Mouse (Mus musculus): Measurements from ENCODE around the gene Lrmda.
A peak's percentile ranks its signal among the peaks of the same experiment; 100 is the strongest.
"Not testable (repeated sequence)": the region's sequence is repeated elsewhere in the genome, so short reads cannot be mapped to it uniquely, and the experiment has no call there.

The Lrmda gene

GRCm38 (mm10) chr14:22782365-22782764 is 762.9 kb downstream of the Lrmda start:
- DNase-seq (ENCODE audit: low read depth, low spot score): no peak

DNA sequence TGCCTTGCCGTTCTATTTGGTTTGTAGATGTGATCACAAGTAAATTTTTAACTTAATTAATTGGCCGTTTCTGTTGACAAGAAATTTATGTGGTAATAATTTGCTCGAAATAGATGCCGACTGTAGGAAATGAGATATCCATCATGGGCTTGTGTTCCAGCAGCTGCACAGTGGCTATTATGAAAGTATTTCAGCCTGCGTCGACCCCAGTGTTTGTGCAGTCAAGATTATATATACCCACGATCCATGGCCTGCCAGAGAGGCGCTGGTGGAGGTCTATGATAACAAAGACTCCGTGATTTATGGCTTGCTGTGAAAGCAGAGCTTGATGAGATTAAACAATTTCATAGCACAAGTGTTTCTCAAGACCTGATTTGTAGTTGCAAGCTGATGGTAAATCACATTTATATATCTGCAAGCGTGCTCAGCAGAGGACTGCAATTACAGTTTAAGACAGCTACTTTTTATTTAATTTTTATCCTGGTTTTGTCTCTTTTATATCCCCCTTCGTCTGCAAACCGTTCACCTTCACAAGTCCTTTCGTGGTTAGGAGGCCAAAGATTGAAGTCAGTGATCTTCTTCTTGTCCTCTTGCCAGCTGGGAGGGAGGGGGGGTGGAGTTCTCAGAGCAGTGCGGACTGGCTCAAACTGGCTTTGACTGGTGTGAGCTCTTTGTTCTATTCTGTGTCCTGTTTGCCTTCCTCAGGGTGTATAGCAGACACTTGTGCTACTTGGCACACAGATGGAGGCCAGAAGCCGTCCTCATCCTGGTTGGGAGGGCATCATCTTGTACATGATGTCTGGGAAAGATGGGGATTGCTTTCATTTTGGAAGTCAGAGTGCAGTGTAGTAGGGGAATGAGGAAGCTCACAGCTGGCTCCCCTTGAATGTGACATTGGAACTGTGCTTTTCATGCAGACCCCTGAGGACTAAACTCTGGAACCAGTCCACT is 764.0 kb downstream of the Lrmda start:
- DNase-seq (ENCODE audit: low read depth, low spot score): no peak

DNA sequence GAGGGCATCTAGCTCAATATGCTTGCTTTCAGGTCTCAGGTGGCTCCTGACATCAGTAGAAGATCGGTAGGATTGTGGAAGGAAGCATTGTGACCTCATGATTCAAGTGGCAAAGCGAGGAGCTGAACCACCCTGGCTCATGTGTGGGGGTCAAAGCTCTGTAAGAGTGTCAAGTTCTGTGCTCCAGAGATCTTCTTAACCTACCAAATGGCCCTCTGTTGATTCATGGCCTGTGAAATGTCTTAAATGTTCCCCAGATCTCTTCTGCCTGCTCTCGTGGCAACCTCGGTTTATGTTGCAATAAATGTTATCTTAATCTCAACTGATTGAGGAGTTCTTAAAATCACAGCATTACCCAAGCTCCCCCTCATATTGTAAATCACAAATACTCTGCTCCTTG is 780.5 kb downstream of the Lrmda start:
- DNase-seq (ENCODE audit: low read depth, low spot score): no peak

DNA sequence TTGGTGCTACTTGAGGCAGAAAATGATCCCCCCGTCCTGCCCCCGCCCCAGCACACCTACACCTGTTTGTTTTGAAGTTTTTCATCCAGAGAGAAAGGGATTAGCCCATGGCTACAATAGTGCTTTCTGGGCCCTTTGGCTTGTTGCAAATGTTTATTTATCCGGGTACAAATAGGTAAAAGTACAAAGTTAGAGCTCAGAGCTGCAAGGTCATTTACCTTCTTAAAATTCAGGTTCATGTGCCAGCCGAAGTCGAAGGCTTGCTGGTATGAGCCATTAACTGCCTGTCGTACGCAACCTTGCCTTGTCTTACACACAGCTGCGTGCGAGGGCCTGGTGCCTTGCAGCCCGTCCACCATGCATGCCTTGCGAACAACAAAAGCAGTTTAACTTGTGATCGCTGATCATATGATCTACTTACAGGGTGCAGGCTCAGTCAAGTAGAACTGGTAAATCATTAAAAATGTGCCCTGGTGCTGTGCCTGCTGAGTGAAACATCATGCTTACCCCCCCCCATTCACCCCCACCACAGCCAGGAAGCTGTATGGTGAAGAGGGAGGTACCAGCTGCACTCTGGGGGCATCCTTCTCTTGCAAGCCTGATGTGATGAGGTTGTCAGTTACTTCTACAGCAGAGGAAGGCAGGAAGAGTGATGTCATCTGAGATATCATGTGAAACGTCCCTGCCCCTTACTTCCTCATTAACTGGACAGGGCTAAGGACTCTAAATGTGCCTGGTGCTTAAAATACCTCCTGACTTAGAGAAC is 781.5 kb downstream of the Lrmda start:
- no peak for DNase-seq (ENCODE audit: low read depth, low spot score)

DNA sequence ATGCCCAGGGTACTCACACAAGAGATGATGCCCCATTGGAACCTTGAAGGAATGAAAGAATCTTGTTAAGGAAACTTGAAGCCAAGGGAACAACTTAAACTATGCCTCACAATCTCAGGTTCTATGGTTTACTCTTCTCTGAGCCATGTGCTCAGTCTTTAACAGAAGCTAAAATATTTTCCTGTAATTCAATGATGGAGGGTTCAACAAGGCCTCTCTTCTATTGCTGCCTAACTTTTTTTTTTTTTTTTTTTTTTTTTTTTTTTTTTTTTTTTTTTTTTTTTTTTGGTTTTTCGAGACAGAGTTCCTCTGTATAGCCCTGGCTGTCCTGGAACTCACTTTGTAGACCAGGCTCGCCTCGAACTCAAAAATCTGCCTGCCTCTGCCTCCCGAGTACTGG is 782.2 kb downstream of the Lrmda start:
- not testable (repeated sequence) for DNase-seq (ENCODE audit: low read depth, low spot score)

- DNase-seq (ENCODE audit: low read depth, low spot score): peak; percentile 9
Measured at GRCm38 (mm10) chr14:22807324-22807723, 787.8 kb downstream of the Lrmda start.

- DNase-seq (ENCODE audit: low read depth, low spot score): peak; percentile 34
Measured at GRCm38 (mm10) chr14:22807726-22808594, 788.4 kb downstream of the Lrmda start.

GRCm38 (mm10) chr14:22808595-22809166 is 789.2 kb downstream of the Lrmda start:
- DNase-seq (ENCODE audit: low read depth, low spot score): no peak

GRCm38 (mm10) chr14:22809229-22809628 is 789.7 kb downstream of the Lrmda start:
- peak; percentile 6 for DNase-seq (ENCODE audit: low read depth, low spot score)

DNA sequence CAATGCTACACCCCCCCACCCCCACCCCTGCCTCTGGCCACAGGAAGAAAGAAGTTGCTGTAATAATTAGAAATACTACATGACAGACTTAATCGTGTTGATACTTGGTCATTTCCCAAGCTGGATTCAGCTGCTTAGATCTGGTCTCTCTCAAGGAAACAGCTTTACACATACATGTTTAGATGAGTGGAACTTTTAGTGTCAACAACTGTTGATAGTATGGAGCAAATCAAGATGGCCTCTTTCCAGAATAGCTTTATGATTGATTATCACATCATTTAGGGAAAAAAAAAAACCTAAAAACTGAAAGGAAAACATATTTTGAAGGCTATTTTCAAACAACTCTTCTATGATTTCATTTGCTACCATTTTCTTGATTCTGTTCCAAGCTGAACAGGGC is 791.0 kb downstream of the Lrmda start:
- DNase-seq (ENCODE audit: low read depth, low spot score): no peak

- peak; percentile 67 for DNase-seq (ENCODE audit: low read depth, low spot score)
Measured at GRCm38 (mm10) chr14:22812824-22813223, 793.3 kb downstream of the Lrmda start.

- DNase-seq (ENCODE audit: low read depth, low spot score): peak; percentile 55
Measured at GRCm38 (mm10) chr14:22813389-22813788, 793.9 kb downstream of the Lrmda start.

GRCm38 (mm10) chr14:22814811-22815345 is 795.4 kb downstream of the Lrmda start:
- peak; percentile 53 for DNase-seq (ENCODE audit: low read depth, low spot score)

DNA sequence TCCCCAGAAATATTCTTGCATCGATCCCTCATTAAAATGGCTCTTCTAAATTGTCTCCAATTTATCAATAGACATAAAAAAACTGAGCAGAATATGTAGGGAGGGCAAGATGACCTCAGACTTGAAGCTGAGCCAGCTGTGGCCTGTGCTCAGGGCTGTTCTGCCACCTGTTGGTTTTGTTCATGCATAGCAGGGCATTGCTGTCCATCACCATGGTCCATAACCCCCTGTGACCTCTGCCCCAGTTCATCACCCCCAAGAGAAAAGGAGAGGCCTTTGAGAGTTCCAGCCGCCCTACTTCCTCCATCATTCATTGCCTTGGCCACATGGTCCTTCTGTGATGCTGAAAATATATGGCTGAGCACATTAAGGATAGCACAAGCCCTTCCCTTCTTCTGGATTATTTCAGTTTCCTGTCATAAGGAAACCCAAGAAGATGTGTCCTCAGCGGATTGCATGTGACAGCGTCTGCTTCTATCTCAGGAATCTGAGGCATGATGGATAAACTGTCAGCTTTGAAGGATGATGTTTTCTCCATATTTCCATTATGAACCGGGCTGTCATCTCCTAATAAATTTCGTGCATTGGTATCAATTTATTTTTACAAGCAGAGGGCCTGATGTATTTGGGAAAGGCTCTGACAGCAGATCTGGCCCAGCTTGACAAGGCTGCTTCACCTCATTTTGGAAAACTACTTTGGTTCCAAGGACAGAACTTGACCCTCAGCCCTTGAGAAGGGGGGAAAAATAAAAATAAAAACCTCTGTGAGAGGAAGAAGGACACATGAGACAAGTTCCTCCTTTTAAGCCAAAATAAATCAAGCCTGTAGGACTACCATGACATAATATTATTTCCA is 798.1 kb downstream of the Lrmda start:
- peak; percentile 63 for DNase-seq (ENCODE audit: low read depth, low spot score)

DNA sequence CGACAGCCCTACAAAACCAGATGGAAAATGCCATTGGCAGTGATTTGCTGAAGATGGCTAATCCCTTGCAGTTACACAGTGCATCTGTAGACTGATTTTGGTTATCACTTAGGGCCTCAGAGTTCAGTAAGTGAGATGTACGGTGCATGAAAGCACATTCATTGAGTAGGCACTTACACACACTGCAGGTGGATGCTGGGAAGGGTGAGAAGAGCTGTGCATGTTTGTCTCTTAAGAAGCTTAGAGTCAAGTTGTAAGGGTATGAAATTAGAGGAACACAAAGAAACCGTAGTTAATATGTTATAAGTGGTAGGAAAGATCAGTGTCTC is 798.7 kb downstream of the Lrmda start:
- DNase-seq (ENCODE audit: low read depth, low spot score): no peak

- DNase-seq (ENCODE audit: low read depth, low spot score): peak; percentile 54
Measured at GRCm38 (mm10) chr14:22822942-22823341, 803.4 kb downstream of the Lrmda start.

DNA sequence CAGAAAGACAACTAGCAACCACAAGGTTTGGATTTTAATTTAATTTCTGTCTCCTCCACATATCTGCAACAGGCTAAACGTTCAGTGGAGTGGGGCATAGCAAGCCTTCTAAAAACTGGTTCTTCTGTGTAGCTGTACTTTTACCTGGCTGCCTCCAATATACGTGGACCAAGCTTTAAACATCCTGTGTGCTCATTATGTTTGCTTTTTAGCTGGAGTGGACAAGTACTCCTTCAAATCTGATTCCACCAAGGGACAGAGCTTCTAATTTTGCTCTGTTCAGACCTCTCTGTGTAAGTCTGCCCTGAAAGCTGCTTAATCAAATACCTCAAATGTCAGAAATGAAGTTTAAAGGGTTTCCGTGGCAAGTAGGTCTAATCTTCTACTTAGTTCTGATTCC is 807.3 kb downstream of the Lrmda start:
- DNase-seq (ENCODE audit: low read depth, low spot score): no peak

GRCm38 (mm10) chr14:22837058-22837457 is 817.5 kb downstream of the Lrmda start:
- no peak for DNase-seq (ENCODE audit: low read depth, low spot score)

GRCm38 (mm10) chr14:22841136-22841535 is 821.6 kb downstream of the Lrmda start:
- no peak for DNase-seq (ENCODE audit: low read depth, low spot score)

DNA sequence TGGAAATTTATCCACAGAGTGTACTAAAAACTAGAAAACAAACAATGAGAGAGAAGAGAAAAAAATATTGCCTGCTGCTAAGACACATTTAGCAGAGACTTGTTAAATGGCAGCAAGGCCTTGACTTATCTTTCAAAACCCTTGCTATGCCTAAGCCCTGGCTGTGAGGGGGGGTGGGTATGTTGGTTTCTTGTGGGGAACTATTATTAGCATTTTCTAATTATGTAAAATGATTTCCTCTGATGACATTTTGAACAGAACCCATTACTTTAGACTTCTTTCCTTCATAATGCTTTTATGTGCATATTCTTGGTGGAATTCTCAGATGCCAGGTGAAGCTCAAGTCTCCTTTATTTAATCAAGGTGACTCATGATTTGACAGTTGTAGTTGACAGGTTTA is 824.5 kb downstream of the Lrmda start:
- DNase-seq (ENCODE audit: low read depth, low spot score): no peak

Measured in 3T3-L1 (cell line).